In genomic region chr1:119052631-119053177, GRCm38 (mm10) we compare ENCODE assay signal across 7 mouse cellular contexts. TPM values are rescaled to one million over a fixed set of nuclear protein-coding genes. Genes with fewer than 3 reads are reported as not detected.
A peak's percentile ranks its signal among the peaks of the same experiment; 100 is the strongest.
DNase-seq lines count a peak whose midpoint lies in the region; ATAC-seq and TF ChIP-seq lines count a peak whose summit lies in the region.

No protein-coding gene starts in this region.

- H3K4me1 ChIP-seq in lung, embryonic 14.5 days (ENCODE audit: insufficient read depth) = peaks cover 27% of the 10 kb centered on the region
- H3K4me1 ChIP-seq in embryonic facial prominence, embryonic 11.5 days (ENCODE audit: control insufficient read depth, insufficient read depth, low read length) = peaks cover 4% of the 10 kb centered on the region
- peaks cover 10% of the 10 kb centered on the region for H3K4me1 ChIP-seq in liver, postnatal 0 days (ENCODE audit: insufficient read depth)

- WGBS in lung, embryonic 14.5 days = under 1% methylated on average over 33 of the region's 33 CpGs
- under 1% methylated on average over 33 of the region's 33 CpGs for WGBS in embryonic facial prominence, embryonic 11.5 days
- WGBS in liver, postnatal 0 days (ENCODE audit: insufficient replicate concordance) = 2% methylated on average over 33 of the region's 33 CpGs

- intact Hi-C loops in heart, postnatal 14 days (cut with DNase I) = loop anchor here (2.0 to 5.0 kb wide), 2 partner anchors 30 to 75 kb away; no protein-coding TSS in a partner anchor

- peak overlapping the region; percentile 74 for H3K9ac ChIP-seq in lung, embryonic 14.5 days
- peak overlapping the region; percentile 76 for H3K9ac ChIP-seq in embryonic facial prominence, embryonic 11.5 days (replicated peaks; ENCODE audit: low read length)
- H3K9ac ChIP-seq in liver, postnatal 0 days (replicated peaks) = 0 out of 2 replicates have a peak overlapping the region, but pooled peaks have one; percentile 16

- peak; percentile 10 for ATAC-seq in lung, embryonic 14.5 days (ENCODE audit: insufficient read depth)
- no peak for ATAC-seq in embryonic facial prominence, embryonic 11.5 days (replicated peaks; ENCODE audit: insufficient number of reproducible peaks, low FRiP score, low TSS enrichment, low read depth)
- ATAC-seq in liver, postnatal 0 days = no peak

- peak overlapping the region; percentile 90 for H3K4me2 ChIP-seq in lung, embryonic 14.5 days
- H3K4me2 ChIP-seq in embryonic facial prominence, embryonic 11.5 days (ENCODE audit: low read depth, low read length) = peak overlapping the region; percentile 53
- H3K4me2 ChIP-seq in liver, postnatal 0 days (ENCODE audit: low read depth, low read length) = peak overlapping the region; percentile 74

- TF ChIP-seq CTCF in lung, embryonic 14.5 days (IDR thresholded peaks at IDR 0.05; ENCODE audit: low read depth) = no peak
- TF ChIP-seq CTCF in liver, postnatal 0 days (IDR thresholded peaks at IDR 0.05; ENCODE audit: low read depth) = no peak

- no peaks in the 10 kb centered on the region for H3K9me3 ChIP-seq in lung, embryonic 14.5 days (ENCODE audit: low read depth, low read length)
- H3K9me3 ChIP-seq in embryonic facial prominence, embryonic 11.5 days (replicated peaks; ENCODE audit: control insufficient read depth, low read length) = no peaks in the 10 kb centered on the region
- H3K9me3 ChIP-seq in liver, postnatal 0 days (ENCODE audit: low read length) = no peaks in the 10 kb centered on the region

- no peaks in the 10 kb centered on the region for H3K36me3 ChIP-seq in lung, embryonic 14.5 days (ENCODE audit: insufficient read depth)
- H3K36me3 ChIP-seq in embryonic facial prominence, embryonic 11.5 days (replicated peaks; ENCODE audit: control insufficient read depth, insufficient read depth, low read depth, low read length) = no peaks in the 10 kb centered on the region
- H3K36me3 ChIP-seq in liver, postnatal 0 days (replicated peaks; ENCODE audit: insufficient read depth, low read length) = no peaks in the 10 kb centered on the region

- peak; percentile 66 for DNase-seq in lung, embryonic 14.5 days
- no peak for DNase-seq in lung, adult 18-20 months
- DNase-seq in embryonic facial prominence, embryonic 11.5 days (ENCODE audit: low spot score) = peak; percentile 63
- peak; percentile 39 to 40 for DNase-seq in heart, postnatal 14 days
- DNase-seq in liver, postnatal 0 days = no peak
- DNase-seq in testis, postnatal 10 days (ENCODE audit: low spot score) = peak; percentile 53
- DNase-seq in left cerebral cortex, adult 11 months (ENCODE audit: low spot score) = no peak

- peak overlapping the region; percentile 59 for H3K4me3 ChIP-seq in lung, embryonic 14.5 days (ENCODE audit: low read depth, low read length)
- H3K4me3 ChIP-seq in embryonic facial prominence, embryonic 11.5 days (ENCODE audit: low read depth, low read length) = peak overlapping the region; percentile 55
- peak overlapping the region; percentile 46 for H3K4me3 ChIP-seq in liver, postnatal 0 days (ENCODE audit: low read depth, low read length)

- TF ChIP-seq EP300 in liver, postnatal 0 days (IDR thresholded peaks at IDR 0.05; ENCODE audit: low read depth) = no peak

- peaks cover 37% of the 10 kb centered on the region for H3K27me3 ChIP-seq in lung, embryonic 14.5 days (ENCODE audit: insufficient read depth, low read length)
- H3K27me3 ChIP-seq in embryonic facial prominence, embryonic 11.5 days (ENCODE audit: control insufficient read depth, insufficient read depth, low read length) = no peaks in the 10 kb centered on the region
- H3K27me3 ChIP-seq in liver, postnatal 0 days (ENCODE audit: insufficient read depth, low read length) = peaks cover 72% of the 10 kb centered on the region

- H3K27ac ChIP-seq in lung, embryonic 14.5 days (ENCODE audit: low read depth) = peak overlapping the region; percentile 94
- H3K27ac ChIP-seq in embryonic facial prominence, embryonic 11.5 days (replicated peaks; ENCODE audit: low read depth, low read length) = peak overlapping the region; percentile 96
- H3K27ac ChIP-seq in liver, postnatal 0 days (ENCODE audit: low read depth) = no peak overlapping the region

RNA-seq across cellular contexts. Expression of gene Gli2, which starts 0.7 kb away (rescaled TPM):
- polyA plus RNA-seq in lung, embryonic 14.5 days (2014; fragmentation: Nextera tagmentation; extraction: Ambion mirVana) = 13.4 and 15.1 TPM in 2 replicates
- 13.3 and 14.0 TPM in 2 replicates for polyA plus RNA-seq in embryonic facial prominence, embryonic 11.5 days (2014; fragmentation: Nextera tagmentation; extraction: Ambion mirVana)
- total RNA-seq in heart, postnatal 14 days (2021) = 1 to 10 TPM; 1.7 to 2.1 TPM
- polyA plus RNA-seq in liver, postnatal 0 days (2015; fragmentation: Nextera tagmentation; extraction: Ambion mirVana) = 0.27 and 0.28 TPM in 2 replicates

Comparison
In these comparisons a context has a peak if more than half of its experiments do, and no peak if none do; other contexts are left out.
1. DNase-seq: peak in lung, embryonic 14.5 days (single experiment), embryonic facial prominence, embryonic 11.5 days (single experiment), heart, postnatal 14 days (2 of 2) and testis, postnatal 10 days (single experiment); none in lung, adult 18-20 months (0 of 2), liver, postnatal 0 days (single experiment) and left cerebral cortex, adult 11 months (single experiment).
2. H3K9ac ChIP-seq: peak in every context shown above with its lines; median percentile 76 in embryonic facial prominence, embryonic 11.5 days; 74 in lung, embryonic 14.5 days; 16 in liver, postnatal 0 days.
3. RNA of gene Gli2, which starts 0.7 kb away (polyA plus RNA-seq): 13.4 to 15.1 TPM in lung, embryonic 14.5 days and 13.3 to 14.0 TPM in embryonic facial prominence, embryonic 11.5 days; 0.27 to 0.28 TPM in liver, postnatal 0 days; every median in the first group is over 10 times any median in the second.
4. Peak in every context shown above with its lines, with median percentiles within 50 percentile points of each other: H3K4me2 ChIP-seq and H3K4me3 ChIP-seq.